Mouse (Mus musculus): Measurements from ENCODE around the gene Ciz1.

GRCm38 (mm10) chr2:32319586-32320580 is 32.2 kb upstream of the Ciz1 start:
- TF ChIP-seq POLR2A (IDR thresholded peaks at IDR 0.05; ENCODE audit: low read depth, low read length): no peak
- no peak for TF ChIP-seq CTCF (IDR thresholded peaks at IDR 0.05; ENCODE audit: extremely low read depth, insufficient read depth, insufficient read length, insufficient replicate concordance)

Data from spleen, adult 2 months (tissue).